Mouse (Mus musculus) forebrain, embryonic 11.5 days (tissue): ENCODE results near the gene 4930404N11Rik. TPM values are rescaled to one million over a fixed set of nuclear protein-coding genes. Genes with fewer than 3 reads are reported as not detected.
A peak's percentile ranks its signal among the peaks of the same experiment; 100 is the strongest.

Experiments used
- ATAC-seq: fragments of 200-750 bp; cut with Nextera tagmentation; replicated peaks from 2 replicates; pipeline ENCODE4 v1.8.0; 2017; ENCODE audit warnings: moderate TSS enrichment; ENCODE audit not compliant: low FRiP score
- DNase-seq: peaks from one replicate; pipeline ENCODE4 v3.0.0-alpha.2; 2017; ENCODE audit warnings: low spot score
- H3K27ac ChIP-seq: fragments of 300-500 bp; sonication (generic); 2 replicates; pipeline ENCODE4 v1.5.1; 2014; ENCODE audit warnings: low read depth, low read length
- H3K27me3 ChIP-seq: fragments of 300-500 bp; sonication (generic); 2 replicates; pipeline ENCODE4 v1.6.1; 2014; ENCODE audit warnings: mild to moderate bottlenecking, low read length, mixed read lengths; ENCODE audit not compliant: control insufficient read depth, insufficient read depth
- H3K36me3 ChIP-seq: fragments of 300-500 bp; sonication (generic); 2 replicates; pipeline ENCODE4 v1.6.1; 2014; ENCODE audit warnings: mild to moderate bottlenecking, low read length, moderate library complexity, mixed read lengths; ENCODE audit not compliant: control insufficient read depth, insufficient read depth
- H3K4me1 ChIP-seq: fragments of 300-500 bp; sonication (generic); replicated peaks from 2 replicates; pipeline ENCODE4 v1.6.1; 2014; ENCODE audit warnings: low read length, mixed read lengths; ENCODE audit not compliant: control insufficient read depth, insufficient read depth
- H3K4me2 ChIP-seq: fragments of 300-500 bp; sonication (generic); 2 replicates; pipeline ENCODE4 v1.6.1; 2014; ENCODE audit warnings: low read depth, mild to moderate bottlenecking, low read length, moderate library complexity, mixed read lengths; ENCODE audit not compliant: severe bottlenecking
- H3K4me3 ChIP-seq: fragments of 300-500 bp; sonication (generic); 2 replicates; pipeline ENCODE4 v1.5.1; 2014; ENCODE audit warnings: low read depth, low read length
- H3K9ac ChIP-seq: fragments of 300-500 bp; sonication (generic); 2 replicates; pipeline ENCODE4 v1.6.1; 2014; ENCODE audit warnings: low read length
- H3K9me3 ChIP-seq: fragments of 300-500 bp; sonication (generic); 2 replicates; pipeline ENCODE4 v1.6.1; 2016; ENCODE audit warnings: low read length, mixed read lengths; ENCODE audit not compliant: control insufficient read depth
- WGBS: fragments of 180-500 bp; shearing (Covaris S2); extraction: QIAGEN DNeasy Blood & Tissue Kit; methylation state at CpG from one replicate; pipeline ENCODE4 v1.1.7; 2014; 5-methylcytosine and 5-hydroxymethylcytosine counted together
- polyA plus RNA-seq: library from polyadenylated mRNA; unstranded; fragments of >200 nt; fragmentation: Nextera tagmentation; extraction: Ambion mirVana; gene quantifications from 2 replicates; pipeline ENCODE4 v1.2.1, GENCODE M21; 2014

4930404N11Rik gene
- polyA plus RNA-seq, 1 experiment from 2014 or later: 0.15 TPM

- no peak overlapping the region for H3K4me2 ChIP-seq
- H3K27me3 ChIP-seq: peaks cover 19% of the 10 kb centered on the region
- H3K27ac ChIP-seq: no peak overlapping the region
- H3K4me1 ChIP-seq: peaks cover 29% of the 10 kb centered on the region
- peak overlapping the region; percentile 29; the same call in 1 of the 2 replicates for H3K9ac ChIP-seq
- H3K9me3 ChIP-seq: no peaks in the 10 kb centered on the region
- 36% methylated on average over 4 of the region's 4 CpGs for WGBS
- DNase-seq: no peak
- H3K36me3 ChIP-seq: peaks cover 24% of the 10 kb centered on the region
- 0 out of 2 replicates have a peak, but pooled peaks have one; percentile 9 for ATAC-seq
- H3K4me3 ChIP-seq: no peak overlapping the region
These were observed 543 bp downstream of the 4930404N11Rik start for GRCm38 (mm10) chr10:81365073-81365472.

GRCm38 (mm10) chr10:81364666-81365065, 950 bp downstream of the 4930404N11Rik start:
- H3K4me3 ChIP-seq: peak overlapping the region; percentile 24; the same call in 1 of the 2 replicates
- 0 out of 2 replicates have a peak, but pooled peaks have one; percentile 4 for ATAC-seq
- peak overlapping the region; percentile 29; the same call in 1 of the 2 replicates for H3K9ac ChIP-seq
- H3K27ac ChIP-seq: no peak overlapping the region
- peak overlapping the region; percentile 53 for H3K4me2 ChIP-seq
- H3K9me3 ChIP-seq: no peaks in the 10 kb centered on the region
- H3K36me3 ChIP-seq: peaks cover 21% of the 10 kb centered on the region
- peaks cover 29% of the 10 kb centered on the region for H3K4me1 ChIP-seq
- peaks cover 19% of the 10 kb centered on the region for H3K27me3 ChIP-seq
- no peak for DNase-seq
- WGBS: 16% methylated on average over 28 of the region's 28 CpGs

GRCm38 (mm10) chr10:81363436-81364346, 1.9 kb downstream of the 4930404N11Rik start:
- 0 out of 2 replicates have a peak, but pooled peaks have one; percentile 3 for ATAC-seq
- Histone ChIP-seq H3K36me3 (peaks cover 17% of the 10 kb centered on the region), H3K27ac (no peak overlapping the region), H3K4me2 (peak overlapping the region; percentile 53), H3K27me3 (peaks cover 19% of the 10 kb centered on the region), H3K4me3 (peak overlapping the region; percentile 24), H3K4me1 (peaks cover 36% of the 10 kb centered on the region), H3K9me3 (no peaks in the 10 kb centered on the region), H3K9ac (peak overlapping the region; percentile 47)
- WGBS: 8% methylated on average over 54 of the region's 54 CpGs
- no peak for DNase-seq

GRCm38 (mm10) chr10:81362336-81362949, 3.2 kb downstream of the 4930404N11Rik start:
- no peaks in the 10 kb centered on the region for H3K9me3 ChIP-seq
- H3K4me3 ChIP-seq: no peak overlapping the region
- WGBS: 73% methylated on average over 12 of the region's 12 CpGs
- DNase-seq (no peak), ATAC-seq (no peak)
- no peak overlapping the region for H3K9ac ChIP-seq
- H3K36me3 ChIP-seq: peaks cover 5% of the 10 kb centered on the region; the same call in 1 of the 2 replicates
- peaks cover 19% of the 10 kb centered on the region for H3K27me3 ChIP-seq
- no peak overlapping the region for H3K27ac ChIP-seq
- peaks cover 36% of the 10 kb centered on the region for H3K4me1 ChIP-seq
- H3K4me2 ChIP-seq: no peak overlapping the region

GRCm38 (mm10) chr10:81360721-81361120, 4.9 kb downstream of the 4930404N11Rik start:
- Histone ChIP-seq H3K4me3 (no peak overlapping the region), H3K9me3 (no peaks in the 10 kb centered on the region), H3K27ac (no peak overlapping the region), H3K9ac (no peak overlapping the region), H3K4me1 (peaks cover 30% of the 10 kb centered on the region), H3K27me3 (peaks cover 24% of the 10 kb centered on the region), H3K36me3 (no peaks in the 10 kb centered on the region), H3K4me2 (no peak overlapping the region)
- no peak for ATAC-seq
- WGBS: 71% methylated on average over 8 of the region's 8 CpGs
- no peak for DNase-seq

- Histone ChIP-seq H3K27ac (no peak overlapping the region), H3K4me1 (peaks cover 14% of the 10 kb centered on the region; the same call in 1 of the 2 replicates), H3K4me2 (no peak overlapping the region), H3K4me3 (no peak overlapping the region), H3K9me3 (no peaks in the 10 kb centered on the region), H3K9ac (no peak overlapping the region), H3K27me3 (peaks cover 15% of the 10 kb centered on the region), H3K36me3 (no peaks in the 10 kb centered on the region)
- ATAC-seq (no peak), DNase-seq (no peak)
- 55% methylated on average over 1 of the region's 1 CpGs for WGBS
These were observed 6.8 kb downstream of the 4930404N11Rik start for GRCm38 (mm10) chr10:81358841-81359240.

GRCm38 (mm10) chr10:81358209-81358608, 7.4 kb downstream of the 4930404N11Rik start:
- Histone ChIP-seq H3K27ac (no peak overlapping the region), H3K4me3 (peak overlapping the region; percentile 64), H3K4me2 (peak overlapping the region; percentile 99), H3K9ac (peak overlapping the region; percentile 64), H3K9me3 (no peaks in the 10 kb centered on the region), H3K36me3 (no peaks in the 10 kb centered on the region), H3K4me1 (peaks cover 8% of the 10 kb centered on the region; the same call in 1 of the 2 replicates), H3K27me3 (peaks cover 10% of the 10 kb centered on the region; the same call in 1 of the 2 replicates)
- 36% methylated on average over 4 of the region's 4 CpGs for WGBS
- ATAC-seq (no peak; the same call in 1 of the 2 replicates), DNase-seq (no peak)

- H3K4me3 ChIP-seq: peak within 1 kb of the TSS; percentile 64
- no peaks in the 10 kb centered on the region for H3K9me3 ChIP-seq
- no peaks in the 10 kb centered on the region for H3K36me3 ChIP-seq
- 2% methylated on average over 78 of the region's 79 CpGs for WGBS
- H3K9ac ChIP-seq: peak within 1 kb of the TSS; percentile 64
- peak within 1 kb of the TSS; percentile 99 for H3K4me2 ChIP-seq
- ATAC-seq: peak; percentile 92
- peaks cover 5% of the 10 kb centered on the region; the same call in 1 of the 2 replicates for H3K27me3 ChIP-seq
- H3K4me1 ChIP-seq: peaks cover 7% of the 10 kb centered on the region; the same call in 1 of the 2 replicates
- H3K27ac ChIP-seq: no peak within 1 kb of the TSS
- DNase-seq: peak; percentile 93
These were observed 8.4 kb downstream of the 4930404N11Rik start, which contains the start of gene Mfsd12 for GRCm38 (mm10) chr10:81356991-81357844. Mfsd12 (plus strand) TSS chr10:81357491.
